Mouse (Mus musculus): Measurements from ENCODE around the gene Ppt1. TPM values are rescaled to one million over a fixed set of nuclear protein-coding genes. Genes with fewer than 3 reads are reported as not detected.

Ppt1 gene
- total and polyA plus RNA-seq, 3 experiments = 13.1 to 19.9 TPM; not detected in 1

- peak; percentile 98 for TF ChIP-seq POLR2AphosphoS2 (IDR thresholded peaks at IDR 0.05; ENCODE audit: low read length)
- no peak for TF ChIP-seq E2F4 (IDR thresholded peaks at IDR 0.05; ENCODE audit: borderline replicate concordance, low read depth, low read length)
- peak; percentile 80 for TF ChIP-seq MAZ (IDR thresholded peaks at IDR 0.05; ENCODE audit: low read depth, low read length)
- peak; percentile 95 for TF ChIP-seq NELFE (IDR thresholded peaks at IDR 0.05; ENCODE audit: low read depth, low read length)
- no peak for TF ChIP-seq TAL1 (IDR thresholded peaks at IDR 0.05; ENCODE audit: low read length)
- peak; percentile 88 for TF ChIP-seq HCFC1 (IDR thresholded peaks at IDR 0.05; ENCODE audit: low read depth, low read length)
- no peak for TF ChIP-seq SMC3 (IDR thresholded peaks at IDR 0.05; ENCODE audit: low read depth, low read length)
- TF ChIP-seq KAT2A (conservative IDR thresholded peaks at IDR 0.05; ENCODE audit: low read depth, low read length) = peak; percentile 54; the same call in 1 of the 2 replicates
- TF ChIP-seq TCF12 (IDR thresholded peaks at IDR 0.05; ENCODE audit: low read depth, low read length) = no peak; the same call in 1 of the 2 replicates
- TF ChIP-seq MXI1 (IDR thresholded peaks at IDR 0.05; ENCODE audit: low read depth, low read length) = peak; percentile 56
- TF ChIP-seq MEF2A (IDR thresholded peaks at IDR 0.05; ENCODE audit: extremely low read depth, insufficient replicate concordance, low read depth, low read length, poor library complexity, severe bottlenecking) = peak; percentile 13; the same call in 1 of the 2 replicates
- peak; percentile 87 to 98 for TF ChIP-seq POLR2A (IDR thresholded peaks at IDR 0.05; ENCODE audit: control insufficient read depth in 1 of 2, insufficient read depth in 1 of 2, low read depth in 1 of 2, low read length in 2 of 2, poor library complexity in 1 of 2)
- TF ChIP-seq MYB (IDR thresholded peaks at IDR 0.05; ENCODE audit: low read depth, low read length) = no peak; the same call in 1 of the 2 replicates
- peak; percentile 91 for TF ChIP-seq ELF1 (IDR thresholded peaks at IDR 0.05; ENCODE audit: low read depth, low read length)
- TF ChIP-seq MYC (IDR thresholded peaks at IDR 0.05; ENCODE audit: low read depth, low read length) = no peak
- TF ChIP-seq UBTF (IDR thresholded peaks at IDR 0.05; ENCODE audit: borderline replicate concordance, insufficient read depth, low read depth, low read length) = no peak
- TF ChIP-seq USF2 (IDR thresholded peaks at IDR 0.05; ENCODE audit: borderline replicate concordance in 1 of 2, insufficient read depth in 1 of 2, low read depth in 1 of 2, low read length in 2 of 2) = peak in 1 of 2 experiments; percentile 28; a peak in 1 of 4 replicates
- TF ChIP-seq ETS1 (IDR thresholded peaks at IDR 0.05; ENCODE audit: low read depth, low read length) = peak; percentile 42; the same call in 1 of the 2 replicates
- TF ChIP-seq MAX (IDR thresholded peaks at IDR 0.05; ENCODE audit: low read length) = no peak
- TF ChIP-seq POLR2AphosphoS5 (IDR thresholded peaks at IDR 0.05; ENCODE audit: borderline replicate concordance, low read depth, low read length) = peak; percentile 69; the same call in 1 of the 2 replicates
- no peak for TF ChIP-seq CTCF (IDR thresholded peaks at IDR 0.05 in 2 of 3, conservative IDR thresholded peaks at IDR 0.05 in 1 of 3; ENCODE audit: control insufficient read depth in 1 of 3, insufficient read depth in 1 of 3, low read depth in 2 of 3, low read length in 3 of 3, poor library complexity in 1 of 3, severe bottlenecking in 1 of 3)
Observed at GRCm38 (mm10) chr4:122885768-122886578, 49.9 kb downstream of the Ppt1 start, which contains the start of gene Cap1 (continued).
